Mouse (Mus musculus) heart, embryonic 12.5 days (tissue): ENCODE results near the gene Pou5f1. TPM values are rescaled to one million over a fixed set of nuclear protein-coding genes. Genes with fewer than 3 reads are reported as not detected.

Source experiments
- ATAC-seq: fragments of 200-750 bp; cut with Nextera tagmentation; 2 replicates; pipeline ENCODE4 v1.8.0; 2017; ENCODE audit warnings: moderate TSS enrichment, moderate library complexity; ENCODE audit not compliant: insufficient number of reproducible peaks, low FRiP score
- H3K27ac ChIP-seq: fragments of 300-500 bp; sonication (generic); 2 replicates; pipeline ENCODE4 v1.5.1; 2016; ENCODE audit warnings: mild to moderate bottlenecking, moderate library complexity; ENCODE audit not compliant: poor library complexity, severe bottlenecking
- H3K27me3 ChIP-seq: fragments of 300-500 bp; sonication (generic); replicated peaks from 2 replicates; pipeline ENCODE4 v1.6.1; 2016; ENCODE audit warnings: mild to moderate bottlenecking, moderate library complexity
- H3K36me3 ChIP-seq: fragments of 300-500 bp; sonication (generic); 2 replicates; pipeline ENCODE4 v1.6.1; 2016; ENCODE audit warnings: mild to moderate bottlenecking, moderate library complexity
- H3K4me1 ChIP-seq: fragments of 300-500 bp; sonication (generic); replicated peaks from 2 replicates; pipeline ENCODE4 v1.6.1; 2016; ENCODE audit warnings: mild to moderate bottlenecking
- H3K4me2 ChIP-seq: fragments of 300-500 bp; sonication (generic); 2 replicates; pipeline ENCODE4 v1.6.1; 2016; ENCODE audit warnings: mild to moderate bottlenecking, moderate library complexity
- H3K4me3 ChIP-seq: fragments of 300-500 bp; sonication (generic); 2 replicates; pipeline ENCODE4 v1.5.1; 2016; ENCODE audit warnings: mild to moderate bottlenecking
- H3K9ac ChIP-seq: fragments of 300-500 bp; sonication (generic); 2 replicates; pipeline ENCODE4 v1.6.1; 2016; ENCODE audit warnings: mild to moderate bottlenecking, moderate library complexity
- H3K9me3 ChIP-seq: fragments of 300-500 bp; sonication (generic); replicated peaks from 2 replicates; pipeline ENCODE4 v1.6.1; 2016; ENCODE audit warnings: mild to moderate bottlenecking, moderate library complexity
- WGBS: fragments of 180-500 bp; shearing (Covaris S2); methylation state at CpG from one replicate; pipeline ENCODE4 v1.1.7; 2016; 5-methylcytosine and 5-hydroxymethylcytosine counted together
- polyA plus RNA-seq: library from polyadenylated mRNA; unstranded; fragments of >200 nt; fragmentation: Nextera tagmentation; extraction: Ambion mirVana; gene quantifications from 2 replicates; pipeline ENCODE4 v1.2.1, GENCODE M21; 2016

Gene Pou5f1
- polyA plus RNA-seq, 1 experiment from 2014 or later: not detected

GRCm38 (mm10) chr17:35538476-35538875 is 32.7 kb downstream of the Pou5f1 start:
- H3K27ac ChIP-seq: no peak overlapping the region
- H3K9ac ChIP-seq: no peak overlapping the region
- H3K36me3 ChIP-seq: no peaks in the 10 kb centered on the region
- 78% methylated on average over 1 of the region's 1 CpGs for WGBS
- H3K4me1 ChIP-seq: peaks cover 8% of the 10 kb centered on the region
- no peak for ATAC-seq
- H3K4me3 ChIP-seq: no peak overlapping the region
- peaks cover 12% of the 10 kb centered on the region; the same call in 1 of the 2 replicates for H3K27me3 ChIP-seq
- no peaks in the 10 kb centered on the region for H3K9me3 ChIP-seq
- no peak overlapping the region for H3K4me2 ChIP-seq

GRCm38 (mm10) chr17:35539540-35539939 is 33.7 kb downstream of the Pou5f1 start:
- 48% methylated on average over 10 of the region's 10 CpGs for WGBS
- H3K9ac ChIP-seq: no peak overlapping the region
- H3K4me1 ChIP-seq: peaks cover 10% of the 10 kb centered on the region
- no peaks in the 10 kb centered on the region for H3K9me3 ChIP-seq
- no peak overlapping the region for H3K4me2 ChIP-seq
- no peaks in the 10 kb centered on the region for H3K36me3 ChIP-seq
- no peak overlapping the region for H3K4me3 ChIP-seq
- no peak for ATAC-seq
- H3K27me3 ChIP-seq: peaks cover 7% of the 10 kb centered on the region; the same call in 1 of the 2 replicates
- H3K27ac ChIP-seq: no peak overlapping the region

- whole genome bisulfite sequencing: 69% methylated on average over 15 of the region's 15 CpGs
- no peak overlapping the region for H3K4me3 ChIP-seq
- no peak overlapping the region for H3K9ac ChIP-seq
- peaks cover 7% of the 10 kb centered on the region; the same call in 1 of the 2 replicates for H3K27me3 ChIP-seq
- no peak overlapping the region for H3K27ac ChIP-seq
- H3K4me1 ChIP-seq: peaks cover 18% of the 10 kb centered on the region
- H3K4me2 ChIP-seq: peak overlapping the region; percentile 29
- H3K36me3 ChIP-seq: no peaks in the 10 kb centered on the region
- ATAC-seq: no peak
- no peaks in the 10 kb centered on the region for H3K9me3 ChIP-seq
Observed at GRCm38 (mm10) chr17:35542761-35543411, 37.1 kb downstream of the Pou5f1 start.

GRCm38 (mm10) chr17:35543412-35543861 is 37.6 kb downstream of the Pou5f1 start:
- Histone ChIP-seq H3K27ac (peak overlapping the region; percentile 11; the same call in 1 of the 2 replicates), H3K4me2 (peak overlapping the region; percentile 29)
- WGBS: 47% methylated on average over 14 of the region's 14 CpGs

GRCm38 (mm10) chr17:35544001-35544400 is 38.2 kb downstream of the Pou5f1 start:
- Histone ChIP-seq H3K9me3 (no peaks in the 10 kb centered on the region), H3K36me3 (no peaks in the 10 kb centered on the region), H3K27ac (0 out of 2 replicates have a peak overlapping the region, but pooled peaks have one; percentile 11), H3K4me2 (no peak overlapping the region; the same call in 1 of the 2 replicates), H3K27me3 (peaks cover 7% of the 10 kb centered on the region; the same call in 1 of the 2 replicates), H3K4me3 (no peak overlapping the region), H3K4me1 (peaks cover 28% of the 10 kb centered on the region), H3K9ac (no peak overlapping the region)
- no peak for ATAC-seq
- 72% methylated on average over 6 of the region's 6 CpGs for WGBS

More at GRCm38 (mm10) chr17:35543412-35543861, 37.6 kb downstream of the Pou5f1 start:
- Histone ChIP-seq H3K9ac (no peak overlapping the region), H3K4me3 (0 out of 2 replicates have a peak overlapping the region, but pooled peaks have one; percentile 1), H3K27me3 (peaks cover 7% of the 10 kb centered on the region; the same call in 1 of the 2 replicates), H3K36me3 (no peaks in the 10 kb centered on the region), H3K4me1 (peaks cover 23% of the 10 kb centered on the region), H3K9me3 (no peaks in the 10 kb centered on the region)
- ATAC-seq: no peak

- Histone ChIP-seq H3K9me3 (no peaks in the 10 kb centered on the region), H3K4me2 (no peak overlapping the region), H3K36me3 (no peaks in the 10 kb centered on the region), H3K4me1 (peaks cover 30% of the 10 kb centered on the region), H3K4me3 (no peak overlapping the region), H3K9ac (no peak overlapping the region), H3K27ac (no peak overlapping the region), H3K27me3 (peaks cover 2% of the 10 kb centered on the region; the same call in 1 of the 2 replicates)
- 27% methylated on average over 6 of the region's 6 CpGs for WGBS
- ATAC-seq: no peak
Observed at GRCm38 (mm10) chr17:35544680-35545079, 38.9 kb downstream of the Pou5f1 start.

GRCm38 (mm10) chr17:35547465-35547864 is 41.6 kb downstream of the Pou5f1 start:
- H3K4me2 ChIP-seq: no peak overlapping the region
- H3K27ac ChIP-seq: no peak overlapping the region
- no peak for ATAC-seq
- peaks cover 55% of the 10 kb centered on the region for H3K4me1 ChIP-seq
- 74% methylated on average over 2 of the region's 2 CpGs for WGBS
- H3K27me3 ChIP-seq: no peaks in the 10 kb centered on the region
- H3K9me3 ChIP-seq: no peaks in the 10 kb centered on the region
- H3K9ac ChIP-seq: no peak overlapping the region
- H3K36me3 ChIP-seq: no peaks in the 10 kb centered on the region
- H3K4me3 ChIP-seq: no peak overlapping the region

- Histone ChIP-seq H3K4me2 (no peak overlapping the region), H3K27me3 (no peaks in the 10 kb centered on the region), H3K9ac (peak overlapping the region; percentile 36; the same call in 1 of the 2 replicates), H3K9me3 (no peaks in the 10 kb centered on the region), H3K27ac (peak overlapping the region; percentile 99), H3K36me3 (no peaks in the 10 kb centered on the region), H3K4me1 (peaks cover 45% of the 10 kb centered on the region), H3K4me3 (no peak overlapping the region)
- ATAC-seq: no peak
- 18% methylated on average over 5 of the region's 5 CpGs for WGBS
Observed at GRCm38 (mm10) chr17:35548636-35549035, 42.8 kb downstream of the Pou5f1 start.

GRCm38 (mm10) chr17:35549437-35550142 is 43.8 kb downstream of the Pou5f1 start:
- H3K36me3 ChIP-seq: no peaks in the 10 kb centered on the region
- WGBS: 14% methylated on average over 15 of the region's 15 CpGs
- ATAC-seq: peak; percentile 83
- peak overlapping the region; percentile 99 for H3K27ac ChIP-seq
- no peaks in the 10 kb centered on the region for H3K27me3 ChIP-seq
- peak overlapping the region; percentile 42; the same call in 1 of the 2 replicates for H3K9ac ChIP-seq
- H3K4me1 ChIP-seq: peaks cover 45% of the 10 kb centered on the region
- peak overlapping the region; percentile 17 for H3K4me3 ChIP-seq
- no peaks in the 10 kb centered on the region for H3K9me3 ChIP-seq
- peak overlapping the region; percentile 62 for H3K4me2 ChIP-seq

- no peaks in the 10 kb centered on the region for H3K9me3 ChIP-seq
- H3K36me3 ChIP-seq: no peaks in the 10 kb centered on the region
- peak overlapping the region; percentile 99 for H3K27ac ChIP-seq
- H3K4me1 ChIP-seq: peaks cover 45% of the 10 kb centered on the region
- peak overlapping the region; percentile 42; the same call in 1 of the 2 replicates for H3K9ac ChIP-seq
- WGBS: 96% methylated on average over 4 of the region's 4 CpGs
- H3K4me2 ChIP-seq: peak overlapping the region; percentile 62
- peak overlapping the region; percentile 17; the same call in 1 of the 2 replicates for H3K4me3 ChIP-seq
- no peak for ATAC-seq
- no peaks in the 10 kb centered on the region for H3K27me3 ChIP-seq
Observed at GRCm38 (mm10) chr17:35550143-35550494, 44.3 kb downstream of the Pou5f1 start.

- Histone ChIP-seq H3K27me3 (no peaks in the 10 kb centered on the region), H3K27ac (peak overlapping the region; percentile 99), H3K4me2 (no peak overlapping the region), H3K9ac (no peak overlapping the region; the same call in 1 of the 2 replicates), H3K4me3 (no peak overlapping the region), H3K36me3 (no peaks in the 10 kb centered on the region), H3K4me1 (peaks cover 45% of the 10 kb centered on the region), H3K9me3 (no peaks in the 10 kb centered on the region; the same call in 1 of the 2 replicates)
- 52% methylated on average over 8 of the region's 8 CpGs for WGBS
- ATAC-seq: no peak
Observed at GRCm38 (mm10) chr17:35550871-35551270, 45.1 kb downstream of the Pou5f1 start.
